Comparison of ENCODE assay signal across 12 mouse cellular contexts in the genomic region with DNA sequence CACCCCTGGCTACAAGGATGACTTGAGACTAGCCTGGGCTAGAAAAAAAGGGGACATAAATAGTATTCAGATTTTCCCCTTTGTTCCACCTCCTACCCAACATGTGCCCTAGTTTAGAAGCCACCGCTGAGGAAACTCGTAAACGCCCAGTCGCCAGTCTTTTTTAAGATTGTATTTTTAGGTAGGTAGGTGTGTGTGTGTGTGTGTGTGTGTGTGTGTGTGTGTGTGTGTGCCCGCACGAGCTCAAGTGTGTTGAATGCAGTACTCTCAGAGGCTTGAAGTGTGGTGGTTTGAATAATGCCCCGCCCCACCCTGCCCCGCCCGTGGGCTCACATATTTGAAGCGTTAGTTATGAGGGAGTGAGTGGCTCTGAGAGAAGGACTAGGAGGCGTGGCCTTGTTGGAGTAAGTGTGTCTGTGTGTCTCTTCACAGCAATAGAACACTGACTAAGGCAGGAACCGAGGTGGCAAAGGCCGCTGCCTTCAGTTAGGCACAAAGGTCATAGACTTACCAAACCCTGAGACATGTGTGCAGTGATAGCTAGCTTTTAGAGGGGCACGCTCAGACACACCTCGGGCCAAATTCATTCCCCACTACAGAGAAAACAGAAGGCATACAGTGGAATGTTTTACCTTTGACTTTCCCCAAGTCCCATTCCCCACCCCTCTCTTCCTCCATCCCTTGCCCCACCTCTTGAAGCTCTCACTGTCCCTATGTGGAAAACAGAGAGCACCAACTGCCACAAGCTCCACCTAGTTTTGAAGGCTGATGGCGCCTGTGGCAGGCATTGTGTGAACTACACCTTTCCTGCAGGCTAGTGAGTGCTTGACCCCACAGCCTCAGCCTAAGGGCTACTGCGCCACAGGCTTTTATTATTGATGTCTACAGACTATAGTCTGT. TPM values are rescaled to one million over a fixed set of nuclear protein-coding genes. Genes with fewer than 3 reads are reported as not detected.
DNase-seq lines count a peak whose midpoint lies in the region; ATAC-seq and TF ChIP-seq lines count a peak whose summit lies in the region.
"Had no signal": no experiment of that assay in that cellular context is flagged by ENCODE, and none has a peak within 500 bp of the region (broad histone marks: within the 10 kb centered on the region; RNA-seq: fewer than 3 reads in every experiment).

No protein-coding gene starts in this region.

- no peak overlapping the region for H3K9ac ChIP-seq in MEL (ENCODE audit: control insufficient read depth, low read depth, low read length, poor library complexity, severe bottlenecking)
- H3K9ac ChIP-seq in forebrain, embryonic 16.5 days (replicated peaks; ENCODE audit: low read depth, low read length), result no peak overlapping the region
- H3K9ac ChIP-seq: forebrain, postnatal 0 days; heart, embryonic 13.5 days had no signal

- no peaks in the 10 kb centered on the region for H3K9me3 ChIP-seq in MEL (replicated peaks; ENCODE audit: insufficient read depth, low read length)
- H3K9me3 ChIP-seq in forebrain, embryonic 16.5 days (ENCODE audit: control insufficient read depth, low read length), result no peaks in the 10 kb centered on the region
- H3K9me3 ChIP-seq: heart, embryonic 13.5 days had no signal

- peak; percentile 82 for DNase-seq in CD4-positive helper T cell, adult 2 months (ENCODE audit: low read depth, low spot score)
- peak; percentile 33 for DNase-seq in MEL (ENCODE audit: low read depth, low spot score)
- peak; percentile 40 to 52 for DNase-seq in lung, adult 18-20 months
- no peak for DNase-seq in c-Kit-positive CD71-positive TER-119-positive erythroid progenitor cells, embryonic 14.5 days (ENCODE audit: low spot score)
- no peak for DNase-seq in urinary bladder, postnatal 36 days (ENCODE audit: low spot score in 2 of 2)
- DNase-seq: forebrain, postnatal 0 days; layer of hippocampus, postnatal 36 days had no signal

- no peak for TF ChIP-seq EP300 in MEL (IDR thresholded peaks at IDR 0.05; ENCODE audit: low read depth in 1 of 2, low read length in 2 of 2)

- peaks cover 7 to 17% of the 10 kb centered on the region in 2 experiments for H3K4me1 ChIP-seq in MEL (ENCODE audit: control insufficient read depth in 1 of 2, insufficient read depth in 2 of 2, low read length in 2 of 2)
- H3K4me1 ChIP-seq in small intestine, adult 2 months (ENCODE audit: control insufficient read depth, insufficient read depth, insufficient read length, low read length), result peaks cover 18% of the 10 kb centered on the region
- no peaks in the 10 kb centered on the region for H3K4me1 ChIP-seq in forebrain, embryonic 16.5 days (replicated peaks; ENCODE audit: control insufficient read depth, insufficient read depth, low read length)
- H3K4me1 ChIP-seq: heart, embryonic 13.5 days had no signal

- no peaks in the 10 kb centered on the region for H3K27me3 ChIP-seq in MEL (ENCODE audit: control insufficient read depth in 1 of 2, insufficient read depth in 2 of 2, low read length in 2 of 2)
- H3K27me3 ChIP-seq in small intestine, adult 2 months (ENCODE audit: control insufficient read depth, insufficient read depth, low read length), result no peaks in the 10 kb centered on the region
- no peaks in the 10 kb centered on the region for H3K27me3 ChIP-seq in forebrain, embryonic 16.5 days (replicated peaks; ENCODE audit: control insufficient read depth, insufficient read depth, low read length)
- H3K27me3 ChIP-seq: heart, embryonic 13.5 days had no signal

- H3K4me3 ChIP-seq in MEL (ENCODE audit: control insufficient read depth in 1 of 2, insufficient read depth in 1 of 2, low read depth in 2 of 2, low read length in 2 of 2), result no peak overlapping the region
- H3K4me3 ChIP-seq in small intestine, adult 2 months (ENCODE audit: low read depth, low read length), result no peak overlapping the region
- no peak overlapping the region for H3K4me3 ChIP-seq in forebrain, embryonic 16.5 days (replicated peaks; ENCODE audit: low read length)
- H3K4me3 ChIP-seq: heart, embryonic 13.5 days had no signal

- H3K27ac ChIP-seq in MEL (ENCODE audit: control insufficient read depth, low read depth, low read length), result no peak overlapping the region
- H3K27ac ChIP-seq in small intestine, adult 2 months (ENCODE audit: insufficient read depth, low read depth, low read length), result peak overlapping the region; percentile 91
- H3K27ac ChIP-seq in forebrain, embryonic 16.5 days (ENCODE audit: low read length), result no peak overlapping the region
- H3K27ac ChIP-seq: heart, embryonic 13.5 days had no signal

- ATAC-seq in forebrain, embryonic 16.5 days, result no peak
- ATAC-seq: forebrain, postnatal 0 days; hindbrain, embryonic 16.5 days had no signal

- TF ChIP-seq RAD21 in MEL (IDR thresholded peaks at IDR 0.05; ENCODE audit: low read depth, low read length), result no peak

- H3K4me2 ChIP-seq in forebrain, embryonic 16.5 days (ENCODE audit: low read length), result no peak overlapping the region
- H3K4me2 ChIP-seq: heart, embryonic 13.5 days; liver, embryonic 11.5 days had no signal

- no peaks in the 10 kb centered on the region for H3K79me2 ChIP-seq in MEL (ENCODE audit: control insufficient read depth, insufficient read depth, low read length, poor library complexity)

- no peak for TF ChIP-seq CTCF in MEL (IDR thresholded peaks at IDR 0.05 in 2 of 3, conservative IDR thresholded peaks at IDR 0.05 in 1 of 3; ENCODE audit: control insufficient read depth in 1 of 3, insufficient read depth in 1 of 3, low read depth in 2 of 3, low read length in 3 of 3, poor library complexity in 1 of 3, severe bottlenecking in 1 of 3)
- TF ChIP-seq CTCF in small intestine, adult 2 months (IDR thresholded peaks at IDR 0.05; ENCODE audit: extremely low read depth, insufficient read length, insufficient replicate concordance, low read depth, low read length), result no peak

- WGBS in small intestine, adult 2 months, result 43% methylated on average over 17 of the region's 17 CpGs
- WGBS in forebrain, embryonic 16.5 days, result 85% methylated on average over 17 of the region's 17 CpGs

- H3K36me3 ChIP-seq in MEL (ENCODE audit: control insufficient read depth in 1 of 2, insufficient read depth in 2 of 2, low read length in 2 of 2), result peaks cover 0 to 10% of the 10 kb centered on the region in 2 experiments; a peak in 2 of 4 replicates
- no peaks in the 10 kb centered on the region for H3K36me3 ChIP-seq in small intestine, adult 2 months (ENCODE audit: control insufficient read depth, insufficient read depth, low read length)
- H3K36me3 ChIP-seq in forebrain, embryonic 16.5 days (ENCODE audit: control insufficient read depth, insufficient read depth), result no peaks in the 10 kb centered on the region
- H3K36me3 ChIP-seq: heart, embryonic 13.5 days had no signal

- no peak for TF ChIP-seq POLR2A in MEL (IDR thresholded peaks at IDR 0.05; ENCODE audit: control insufficient read depth in 1 of 2, insufficient read depth in 1 of 2, low read depth in 1 of 2, low read length in 2 of 2, poor library complexity in 1 of 2)
- TF ChIP-seq POLR2A in small intestine, adult 2 months (IDR thresholded peaks at IDR 0.05; ENCODE audit: low read depth, low read length), result no peak

TF ChIP-seq in MEL, 35 proteins besides CTCF, POLR2A, EP300 and RAD21:
- TF ChIP-seq USF1 (IDR thresholded peaks at IDR 0.05; ENCODE audit: low read depth, low read length) (no peak), JUND (IDR thresholded peaks at IDR 0.05; ENCODE audit: low read depth, low read length) (no peak), TCF12 (IDR thresholded peaks at IDR 0.05; ENCODE audit: low read depth, low read length) (no peak), ZKSCAN1 (IDR thresholded peaks at IDR 0.05; ENCODE audit: low read depth, low read length) (no peak), ETS1 (IDR thresholded peaks at IDR 0.05; ENCODE audit: low read depth, low read length) (no peak), CHD2 (IDR thresholded peaks at IDR 0.05; ENCODE audit: low read length) (no peak), USF2 (IDR thresholded peaks at IDR 0.05; ENCODE audit: borderline replicate concordance in 1 of 2, insufficient read depth in 1 of 2, low read depth in 1 of 2, low read length in 2 of 2) (no peak), NRF1 (IDR thresholded peaks at IDR 0.05; ENCODE audit: insufficient read depth, low read depth, low read length, poor library complexity, severe bottlenecking) (no peak), MEF2A (IDR thresholded peaks at IDR 0.05; ENCODE audit: extremely low read depth, insufficient replicate concordance, low read depth, low read length, poor library complexity, severe bottlenecking) (no peak), MXI1 (IDR thresholded peaks at IDR 0.05; ENCODE audit: low read depth, low read length) (no peak), GABPA (IDR thresholded peaks at IDR 0.05; ENCODE audit: low read depth, low read length) (no peak), MAZ (IDR thresholded peaks at IDR 0.05; ENCODE audit: low read depth, low read length) (no peak), HCFC1 (IDR thresholded peaks at IDR 0.05; ENCODE audit: low read depth, low read length) (no peak), RCOR1 (IDR thresholded peaks at IDR 0.05; ENCODE audit: low read depth, low read length) (no peak), ZMIZ1 (IDR thresholded peaks at IDR 0.05; ENCODE audit: low read depth, low read length) (no peak), KAT2A (conservative IDR thresholded peaks at IDR 0.05; ENCODE audit: low read depth, low read length) (no peak)

RNA-seq across cellular contexts. Expression of gene Bsn, which starts 45.6 kb away (rescaled TPM):
- total RNA-seq in MEL (2012; rRNA removed), result 2.7 and 3.5 TPM in 2 replicates
- polyA plus RNA-seq in MEL (2012; ENCODE audit: insufficient read depth in 1 of 2, insufficient read length in 2 of 2, low read depth in 1 of 2, low replicate concordance in 2 of 2, missing spikeins in 1 of 2), result 1 to 10 TPM in 1 of 2 experiments, not detected in 1; 5.6 TPM
- polyA plus RNA-seq in small intestine, adult 2 months (2012; rRNA removed), result 0.94 and 1.4 TPM in 2 replicates
- 7.0 and 8.5 TPM in 2 replicates for polyA plus RNA-seq in forebrain, embryonic 16.5 days (2015; fragmentation: Nextera tagmentation; extraction: Ambion mirVana)

RNA-seq across cellular contexts. Expression of gene Apeh, which starts 50.2 kb away (rescaled TPM):
- 57.5 and 76.1 TPM in 2 replicates for total RNA-seq in MEL (2012; rRNA removed)
- polyA plus RNA-seq in MEL (2012; ENCODE audit: insufficient read depth in 1 of 2, insufficient read length in 2 of 2, low read depth in 1 of 2, low replicate concordance in 2 of 2, missing spikeins in 1 of 2), result 10 to 100 TPM in 1 of 2 experiments, not detected in 1; 69.0 TPM
- polyA plus RNA-seq in small intestine, adult 2 months (2012; rRNA removed), result 127 and 189 TPM in 2 replicates
- polyA plus RNA-seq in forebrain, embryonic 16.5 days (2015; fragmentation: Nextera tagmentation; extraction: Ambion mirVana), result 41.3 and 46.2 TPM in 2 replicates

Comparison
In these comparisons a context has a peak if more than half of its experiments do, and no peak if none do; other contexts are left out.
1. DNase-seq: peak in CD4-positive helper T cell, adult 2 months (single experiment), MEL (single experiment) and lung, adult 18-20 months (2 of 2); none in c-Kit-positive CD71-positive TER-119-positive erythroid progenitor cells, embryonic 14.5 days (single experiment) and urinary bladder, postnatal 36 days (0 of 2).